Mouse (Mus musculus): Measurements from ENCODE around the gene Gtsf1. TPM values are rescaled to one million over a fixed set of nuclear protein-coding genes. Genes with fewer than 3 reads are reported as not detected.

Gene Gtsf1
- polyA plus RNA-seq (2015; fragmentation: Nextera tagmentation; extraction: Ambion mirVana), result not detected in 2 replicates

GRCm38 (mm10) chr15:103430241-103430640 lies at the start of gene Gtsf1:
Gene Gtsf1 (minus strand): TSS chr15:103430470.
- H3K36me3 ChIP-seq (ENCODE audit: control insufficient read depth, insufficient read depth, low read length), result no peaks in the 10 kb centered on the region
- H3K27ac ChIP-seq (ENCODE audit: low read length), result no peak within 1 kb of the TSS
- no peaks in the 10 kb centered on the region for H3K9me3 ChIP-seq (replicated peaks; ENCODE audit: control insufficient read depth, low read length)
- no peak for ATAC-seq (ENCODE audit: insufficient read depth, low FRiP score)
- H3K27me3 ChIP-seq (ENCODE audit: control insufficient read depth, insufficient read depth, low read length), result no peaks in the 10 kb centered on the region
- no peak within 1 kb of the TSS for H3K4me3 ChIP-seq (replicated peaks; ENCODE audit: low read length)
- 94% methylated on average over 16 of the region's 16 CpGs for WGBS
- H3K4me2 ChIP-seq (ENCODE audit: low read depth, low read length), result no peak within 1 kb of the TSS
- no peak within 1 kb of the TSS for H3K9ac ChIP-seq (ENCODE audit: low read length)
- no peaks in the 10 kb centered on the region for H3K4me1 ChIP-seq (ENCODE audit: control insufficient read depth, insufficient read depth, low read length)

DNA sequence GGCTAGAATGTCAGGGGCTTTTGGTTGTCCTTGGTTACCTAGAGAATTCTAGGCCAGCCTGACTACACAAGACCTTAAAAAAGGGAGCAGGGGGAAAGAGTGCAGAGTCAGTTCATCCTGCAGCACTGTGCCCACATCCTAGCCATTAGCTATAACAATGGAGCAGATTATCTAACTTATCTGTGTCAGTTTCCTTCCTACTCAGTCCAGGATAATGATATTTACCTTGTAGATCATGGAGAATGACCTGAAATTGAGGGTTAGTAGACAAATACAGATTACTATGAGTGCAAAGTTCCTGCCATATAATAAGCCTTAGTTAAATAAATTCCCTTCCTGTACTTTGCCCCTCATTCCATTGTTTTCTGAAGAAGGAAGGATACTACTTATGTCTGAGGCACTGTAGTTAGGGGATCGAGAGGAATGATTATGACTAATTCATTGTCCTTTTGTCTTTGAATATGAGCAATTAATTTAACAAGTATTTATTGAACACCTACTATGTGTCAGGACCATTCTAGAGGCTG lies 48.9 kb upstream of the Gtsf1 start:
- H3K9ac ChIP-seq (ENCODE audit: low read length), result no peak overlapping the region
- H3K4me3 ChIP-seq (replicated peaks; ENCODE audit: low read length), result no peak overlapping the region
- no peaks in the 10 kb centered on the region for H3K36me3 ChIP-seq (ENCODE audit: control insufficient read depth, insufficient read depth, low read length)
- H3K4me2 ChIP-seq (ENCODE audit: low read depth, low read length), result no peak overlapping the region
- 51% methylated on average over 1 of the region's 1 CpGs for WGBS
- H3K9me3 ChIP-seq (replicated peaks; ENCODE audit: control insufficient read depth, low read length), result no peaks in the 10 kb centered on the region
- H3K4me1 ChIP-seq (ENCODE audit: control insufficient read depth, insufficient read depth, low read length), result no peaks in the 10 kb centered on the region
- H3K27ac ChIP-seq (ENCODE audit: low read length), result no peak overlapping the region
- peak; percentile 62 for ATAC-seq (ENCODE audit: insufficient read depth, low FRiP score)
- no peaks in the 10 kb centered on the region; the same call in 1 of the 2 replicates for H3K27me3 ChIP-seq (ENCODE audit: control insufficient read depth, insufficient read depth, low read length)

DNA sequence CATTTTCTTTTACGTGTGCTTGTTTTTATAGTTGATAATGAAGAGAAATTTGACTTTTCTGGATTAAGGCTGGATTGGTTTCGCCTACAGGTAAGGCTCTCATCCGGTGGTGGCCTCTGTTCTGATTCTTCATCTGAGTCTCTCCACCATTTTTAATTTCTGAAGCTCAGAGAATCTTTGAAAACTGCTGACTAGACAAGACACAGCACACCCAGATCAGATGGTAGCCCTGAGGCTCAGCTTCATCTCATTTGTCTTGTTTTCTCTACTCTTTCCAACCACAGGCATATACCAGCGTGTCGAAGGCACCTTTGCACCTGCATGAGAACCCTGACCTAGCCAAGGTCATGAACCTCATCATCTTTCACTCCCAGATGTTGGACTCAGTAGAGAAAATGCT lies 43.5 kb upstream of the Gtsf1 start:
- Histone ChIP-seq H3K4me3 (replicated peaks; ENCODE audit: low read length) (no peak overlapping the region), H3K36me3 (ENCODE audit: control insufficient read depth, insufficient read depth, low read length) (no peaks in the 10 kb centered on the region), H3K9me3 (replicated peaks; ENCODE audit: control insufficient read depth, low read length) (no peaks in the 10 kb centered on the region), H3K27ac (ENCODE audit: low read length) (no peak overlapping the region), H3K9ac (ENCODE audit: low read length) (no peak overlapping the region), H3K4me2 (ENCODE audit: low read depth, low read length) (no peak overlapping the region), H3K4me1 (ENCODE audit: control insufficient read depth, insufficient read depth, low read length) (no peaks in the 10 kb centered on the region), H3K27me3 (ENCODE audit: control insufficient read depth, insufficient read depth, low read length) (no peaks in the 10 kb centered on the region)
- WGBS, result 79% methylated on average over 5 of the region's 5 CpGs
- no peak for ATAC-seq (ENCODE audit: insufficient read depth, low FRiP score)

GRCm38 (mm10) chr15:103473182-103473581 lies 42.9 kb upstream of the Gtsf1 start:
- 86% methylated on average over 7 of the region's 7 CpGs for WGBS
- Histone ChIP-seq H3K27ac (ENCODE audit: low read length) (no peak overlapping the region), H3K9ac (ENCODE audit: low read length) (no peak overlapping the region), H3K27me3 (ENCODE audit: control insufficient read depth, insufficient read depth, low read length) (no peaks in the 10 kb centered on the region), H3K4me2 (ENCODE audit: low read depth, low read length) (no peak overlapping the region), H3K9me3 (replicated peaks; ENCODE audit: control insufficient read depth, low read length) (no peaks in the 10 kb centered on the region), H3K36me3 (ENCODE audit: control insufficient read depth, insufficient read depth, low read length) (no peaks in the 10 kb centered on the region), H3K4me3 (replicated peaks; ENCODE audit: low read length) (no peak overlapping the region), H3K4me1 (ENCODE audit: control insufficient read depth, insufficient read depth, low read length) (no peaks in the 10 kb centered on the region)
- no peak for ATAC-seq (ENCODE audit: insufficient read depth, low FRiP score)

- WGBS, result 79% methylated on average over 3 of the region's 3 CpGs
- no peaks in the 10 kb centered on the region for H3K27me3 ChIP-seq (ENCODE audit: control insufficient read depth, insufficient read depth, low read length)
- H3K36me3 ChIP-seq (ENCODE audit: control insufficient read depth, insufficient read depth, low read length), result no peaks in the 10 kb centered on the region
- H3K4me1 ChIP-seq (ENCODE audit: control insufficient read depth, insufficient read depth, low read length), result no peaks in the 10 kb centered on the region
- no peak overlapping the region for H3K9ac ChIP-seq (ENCODE audit: low read length)
- H3K4me2 ChIP-seq (ENCODE audit: low read depth, low read length), result no peak overlapping the region
- no peak for ATAC-seq (ENCODE audit: insufficient read depth, low FRiP score)
- H3K4me3 ChIP-seq (replicated peaks; ENCODE audit: low read length), result no peak overlapping the region
- no peaks in the 10 kb centered on the region for H3K9me3 ChIP-seq (replicated peaks; ENCODE audit: control insufficient read depth, low read length)
- H3K27ac ChIP-seq (ENCODE audit: low read length), result no peak overlapping the region
These were observed 42.0 kb upstream of the Gtsf1 start for GRCm38 (mm10) chr15:103472265-103472664.

GRCm38 (mm10) chr15:103471488-103472194 lies 41.4 kb upstream of the Gtsf1 start:
- Histone ChIP-seq H3K36me3 (ENCODE audit: control insufficient read depth, insufficient read depth, low read length) (no peaks in the 10 kb centered on the region), H3K4me2 (ENCODE audit: low read depth, low read length) (no peak overlapping the region), H3K9me3 (replicated peaks; ENCODE audit: control insufficient read depth, low read length) (no peaks in the 10 kb centered on the region), H3K9ac (ENCODE audit: low read length) (no peak overlapping the region), H3K27ac (ENCODE audit: low read length) (no peak overlapping the region), H3K4me1 (ENCODE audit: control insufficient read depth, insufficient read depth, low read length) (no peaks in the 10 kb centered on the region), H3K27me3 (ENCODE audit: control insufficient read depth, insufficient read depth, low read length) (no peaks in the 10 kb centered on the region), H3K4me3 (replicated peaks; ENCODE audit: low read length) (no peak overlapping the region)
- 74% methylated on average over 7 of the region's 7 CpGs for WGBS
- no peak for ATAC-seq (ENCODE audit: insufficient read depth, low FRiP score)

- H3K27ac ChIP-seq (ENCODE audit: low read length), result peak overlapping the region; percentile 72
- no peak overlapping the region for H3K9ac ChIP-seq (ENCODE audit: low read length)
- no peaks in the 10 kb centered on the region for H3K36me3 ChIP-seq (ENCODE audit: control insufficient read depth, insufficient read depth, low read length)
- no peaks in the 10 kb centered on the region for H3K27me3 ChIP-seq (ENCODE audit: control insufficient read depth, insufficient read depth, low read length)
- peak; percentile 64; the same call in 1 of the 2 replicates for ATAC-seq (ENCODE audit: insufficient read depth, low FRiP score)
- no peaks in the 10 kb centered on the region for H3K9me3 ChIP-seq (replicated peaks; ENCODE audit: control insufficient read depth, low read length)
- no peak overlapping the region for H3K4me3 ChIP-seq (replicated peaks; ENCODE audit: low read length)
- WGBS, result 46% methylated on average over 7 of the region's 7 CpGs
- no peak overlapping the region; the same call in 1 of the 2 replicates for H3K4me2 ChIP-seq (ENCODE audit: low read depth, low read length)
- H3K4me1 ChIP-seq (ENCODE audit: control insufficient read depth, insufficient read depth, low read length), result peaks cover 4% of the 10 kb centered on the region; the same call in 1 of the 2 replicates
These were observed 32.4 kb upstream of the Gtsf1 start for GRCm38 (mm10) chr15:103462539-103463261.

- Histone ChIP-seq H3K27me3 (ENCODE audit: control insufficient read depth, insufficient read depth, low read length) (no peaks in the 10 kb centered on the region), H3K27ac (ENCODE audit: low read length) (no peak overlapping the region), H3K4me2 (ENCODE audit: low read depth, low read length) (no peak overlapping the region), H3K36me3 (ENCODE audit: control insufficient read depth, insufficient read depth, low read length) (no peaks in the 10 kb centered on the region), H3K4me1 (ENCODE audit: control insufficient read depth, insufficient read depth, low read length) (no peaks in the 10 kb centered on the region), H3K4me3 (replicated peaks; ENCODE audit: low read length) (peak overlapping the region; percentile 8; the same call in 1 of the 2 replicates), H3K9ac (ENCODE audit: low read length) (no peak overlapping the region), H3K9me3 (replicated peaks; ENCODE audit: control insufficient read depth, low read length) (no peaks in the 10 kb centered on the region)
- ATAC-seq (ENCODE audit: insufficient read depth, low FRiP score), result no peak
- WGBS, result 78% methylated on average over 6 of the region's 6 CpGs
These were observed 24.2 kb upstream of the Gtsf1 start for GRCm38 (mm10) chr15:103454449-103454848.

Data from stomach, embryonic 16.5 days (tissue).